Mouse (Mus musculus) erythroblast, embryonic 14.5 days (primary cell): Measurements from ENCODE around the gene Inmt.
"Not testable (repeated sequence)": the region's sequence is repeated elsewhere in the genome, so short reads cannot be mapped to it uniquely, and the experiment has no call there.

Experiments used
- GATA1 ChIP-seq: IDR thresholded peaks from 2 replicates; pipeline ENCODE4 v1.6.1; 2012; ENCODE audit warnings: low read length, inconsistent platforms, mixed read lengths
- TAL1 ChIP-seq: IDR thresholded peaks from 3 replicates; pipeline ENCODE4 v1.6.1; 2012; ENCODE audit warnings: low read length, inconsistent platforms, mixed read lengths

DNA sequence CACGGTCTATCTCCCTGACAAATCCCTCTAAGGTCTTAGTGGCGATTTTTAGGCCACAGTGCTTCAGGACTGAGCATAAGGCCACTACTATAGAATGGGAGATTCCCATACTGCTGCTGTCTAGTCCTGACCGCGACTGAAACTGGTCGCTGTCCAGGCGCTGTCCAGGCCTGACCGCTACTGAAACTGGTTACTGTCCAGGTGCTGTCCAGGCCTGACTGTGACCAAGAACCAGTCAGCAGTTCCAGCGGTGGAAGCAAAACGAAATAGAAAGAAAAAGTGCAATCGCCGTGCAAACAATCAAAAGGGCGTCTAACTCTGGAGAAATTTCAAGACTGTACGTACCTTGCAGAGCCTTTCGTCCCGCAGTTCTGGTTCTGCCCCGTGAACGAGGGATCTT lies 13.0 kb upstream of the Inmt start:
- TF ChIP-seq GATA1, TAL1: not testable (repeated sequence)
